Mouse (Mus musculus): Measurements from ENCODE around the gene Hif3a.

- TF ChIP-seq MYC (IDR thresholded peaks at IDR 0.05; ENCODE audit: low read depth, low read length) (no peak), CTCF (IDR thresholded peaks at IDR 0.05 in 2 of 3, conservative IDR thresholded peaks at IDR 0.05 in 1 of 3; ENCODE audit: control insufficient read depth in 1 of 3, insufficient read depth in 1 of 3, low read depth in 2 of 3, low read length in 3 of 3, poor library complexity in 1 of 3, severe bottlenecking in 1 of 3) (no peak), E2F4 (IDR thresholded peaks at IDR 0.05; ENCODE audit: borderline replicate concordance, low read depth, low read length) (no peak), GATA1 (IDR thresholded peaks at IDR 0.05; ENCODE audit: low read depth, low read length) (no peak), ZC3H11A (IDR thresholded peaks at IDR 0.05; ENCODE audit: low read depth, low read length) (no peak), POLR2A (IDR thresholded peaks at IDR 0.05; ENCODE audit: control insufficient read depth in 1 of 2, insufficient read depth in 1 of 2, low read depth in 1 of 2, low read length in 2 of 2, poor library complexity in 1 of 2) (no peak), USF2 (IDR thresholded peaks at IDR 0.05; ENCODE audit: borderline replicate concordance in 1 of 2, insufficient read depth in 1 of 2, low read depth in 1 of 2, low read length in 2 of 2) (no peak), MYB (IDR thresholded peaks at IDR 0.05; ENCODE audit: low read depth, low read length) (no peak), GABPA (IDR thresholded peaks at IDR 0.05; ENCODE audit: low read depth, low read length) (no peak), MXI1 (IDR thresholded peaks at IDR 0.05; ENCODE audit: low read depth, low read length) (no peak), ELF1 (IDR thresholded peaks at IDR 0.05; ENCODE audit: low read depth, low read length) (no peak), CHD1 (IDR thresholded peaks at IDR 0.05; ENCODE audit: low read depth, low read length) (no peak)
Measured at GRCm38 (mm10) chr7:17017921-17018320, 44.3 kb downstream of the Hif3a start.

Measured in MEL (cell line).